Mouse (Mus musculus) lung, adult 10 weeks (tissue): Measurements from ENCODE around the gene Dnlz. TPM values are rescaled to one million over a fixed set of nuclear protein-coding genes. Genes with fewer than 3 reads are reported as not detected.

Source experiments
- polyA plus RNA-seq: library from polyadenylated mRNA; stranded (reverse); fragments of 350-450 nt; fragmentation: Illumina TruSeq; extraction: RNeasy Lipid Tissue Mini Kit (QIAGEN cat#74804); gene quantifications from one replicate; pipeline ENCODE4 v1.2.3, GENCODE M21; 2014; ENCODE audit warnings: low read depth, low replicate concordance; ENCODE audit not compliant: insufficient read depth

Dnlz gene
- 10.7 TPM for polyA plus RNA-seq

GRCm38 (mm10) chr2:26351358-26352290, at the start of gene Dnlz:
Dnlz (minus strand) TSS chr2:26352110.

DNA sequence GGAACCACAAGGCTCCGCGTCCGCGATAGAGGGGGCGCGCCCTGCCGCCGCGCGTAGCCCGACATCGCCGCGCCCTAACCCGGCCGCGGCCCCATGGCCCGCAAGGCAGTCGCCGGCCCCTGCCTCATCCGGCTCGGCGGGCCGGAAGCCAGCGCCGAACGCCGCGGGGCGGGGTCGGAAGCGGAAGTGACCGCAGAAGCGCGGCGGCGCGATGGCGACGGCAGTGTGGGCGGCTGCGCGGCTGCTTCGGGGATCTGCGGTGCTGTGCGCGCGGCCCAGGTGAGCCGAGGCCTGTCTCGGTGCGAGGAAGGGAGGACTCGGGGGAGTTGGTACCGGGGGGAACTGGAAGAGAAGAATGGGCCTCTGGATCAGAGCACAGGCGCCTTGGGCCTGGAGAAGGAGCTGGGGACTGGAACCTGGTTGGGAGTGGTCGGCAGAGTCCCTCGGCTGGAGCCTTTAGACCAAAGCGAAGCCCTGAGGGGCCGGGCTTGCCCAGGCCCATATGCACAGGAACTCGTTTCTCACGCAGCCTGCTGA, 37.3 kb upstream of the Dnlz start, which contains the start of the genes Entr1 and Pmpca:
Gene Entr1 (minus strand): TSS at position 163 of the 537 bp plus-strand sequence.
Gene Pmpca (plus strand): TSS at position 186 of the 537 bp plus-strand sequence.

DNA sequence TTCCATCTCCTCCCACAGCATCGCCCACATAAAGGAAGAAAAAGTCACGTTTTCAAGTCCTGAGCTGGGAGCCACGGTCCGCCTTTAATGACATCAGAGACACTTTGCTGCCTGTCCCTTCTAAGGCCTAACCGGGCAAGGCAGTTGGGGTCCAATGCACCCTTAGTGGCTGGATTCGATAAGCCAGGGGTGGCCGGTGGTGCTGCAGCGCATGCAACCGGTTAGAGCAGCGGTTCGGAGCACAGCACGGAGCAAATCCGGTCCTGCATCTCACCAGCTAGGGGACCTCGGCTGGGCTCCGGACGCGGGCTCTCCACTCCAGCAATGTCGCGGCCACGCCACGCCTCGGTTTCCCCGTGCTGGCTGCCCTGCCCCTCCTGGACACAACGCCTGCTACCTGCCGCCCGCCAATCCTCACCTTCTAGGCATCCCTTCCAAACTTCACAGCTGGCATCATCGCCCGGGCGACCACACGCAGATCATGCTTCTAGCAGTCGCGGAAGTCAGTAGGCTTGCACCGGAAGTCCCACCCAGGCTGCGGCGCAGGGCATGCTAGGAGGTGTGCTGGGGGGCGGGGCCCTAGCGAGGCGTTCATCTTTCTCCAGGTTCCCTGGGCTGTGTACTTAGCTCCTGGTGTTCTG, 28.3 kb upstream of the Dnlz start, which contains the start of gene Snapc4:
Gene Snapc4 (minus strand): TSS at position 523 of the 641 bp plus-strand sequence.

DNA sequence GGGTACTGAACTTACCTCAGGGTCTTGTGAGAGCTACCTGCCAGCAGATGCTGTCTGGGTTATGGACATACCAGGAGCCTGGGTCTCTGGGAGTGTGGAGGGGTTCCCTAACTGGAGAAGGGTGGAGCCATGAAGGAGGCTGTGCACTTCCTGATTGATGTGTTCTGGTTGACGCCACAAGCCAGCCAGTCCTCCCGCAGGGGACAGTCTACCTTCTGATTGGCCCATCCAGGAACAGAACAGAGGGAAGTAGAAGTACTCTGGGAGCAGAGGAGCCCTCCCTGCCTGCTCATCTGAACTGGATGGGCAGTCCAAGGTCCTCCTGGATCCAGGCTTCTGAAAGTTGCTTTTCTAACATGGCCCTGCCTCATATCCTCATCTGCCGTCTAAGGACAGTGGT, 8.9 kb upstream of the Dnlz start, which contains the start of gene Card9:
Gene Card9 (minus strand): TSS at position 147 of the 400 bp plus-strand sequence.

GRCm38 (mm10) chr2:26315072-26315924, 36.6 kb downstream of the Dnlz start, which contains the start of gene Gpsm1:
Gpsm1 (plus strand) TSS chr2:26315515.

Other genes with a start within 250 kb of the Dnlz start
- 4.7 TPM for gene Nacc2, start 228.9 kb downstream of the Dnlz start, polyA plus RNA-seq
- gene Lhx3, start 143.8 kb downstream of the Dnlz start, polyA plus RNA-seq, result not detected
- gene Qsox2, start 114.6 kb downstream of the Dnlz start, polyA plus RNA-seq, result 12.8 TPM
- 2.1 TPM for gene Ccdc187, start 57.6 kb downstream of the Dnlz start, polyA plus RNA-seq
- gene Gpsm1, start 36.6 kb downstream of the Dnlz start, polyA plus RNA-seq, result 14.2 TPM
- 13.2 TPM for gene Card9, start 8.8 kb upstream of the Dnlz start, polyA plus RNA-seq
- 7.8 TPM for gene Snapc4, start 28.5 kb upstream of the Dnlz start, polyA plus RNA-seq
- 49.5 TPM for gene Entr1, start 37.2 kb upstream of the Dnlz start, polyA plus RNA-seq
- 22.6 TPM for gene Pmpca, start 37.2 kb upstream of the Dnlz start, polyA plus RNA-seq
- gene Inpp5e, start 57.1 kb upstream of the Dnlz start, polyA plus RNA-seq, result 7.1 TPM
- 13.3 TPM for gene Sec16a, start 93.1 kb upstream of the Dnlz start, polyA plus RNA-seq
- gene Notch1, start 164.6 kb upstream of the Dnlz start, polyA plus RNA-seq, result 14.9 TPM
- 820 TPM for gene Egfl7, start 227.9 kb upstream of the Dnlz start, polyA plus RNA-seq
- gene Gm20532, start 234.5 kb upstream of the Dnlz start, polyA plus RNA-seq, result not detected